ENCODE assay signal across 8 mouse cellular contexts in the genomic region with DNA sequence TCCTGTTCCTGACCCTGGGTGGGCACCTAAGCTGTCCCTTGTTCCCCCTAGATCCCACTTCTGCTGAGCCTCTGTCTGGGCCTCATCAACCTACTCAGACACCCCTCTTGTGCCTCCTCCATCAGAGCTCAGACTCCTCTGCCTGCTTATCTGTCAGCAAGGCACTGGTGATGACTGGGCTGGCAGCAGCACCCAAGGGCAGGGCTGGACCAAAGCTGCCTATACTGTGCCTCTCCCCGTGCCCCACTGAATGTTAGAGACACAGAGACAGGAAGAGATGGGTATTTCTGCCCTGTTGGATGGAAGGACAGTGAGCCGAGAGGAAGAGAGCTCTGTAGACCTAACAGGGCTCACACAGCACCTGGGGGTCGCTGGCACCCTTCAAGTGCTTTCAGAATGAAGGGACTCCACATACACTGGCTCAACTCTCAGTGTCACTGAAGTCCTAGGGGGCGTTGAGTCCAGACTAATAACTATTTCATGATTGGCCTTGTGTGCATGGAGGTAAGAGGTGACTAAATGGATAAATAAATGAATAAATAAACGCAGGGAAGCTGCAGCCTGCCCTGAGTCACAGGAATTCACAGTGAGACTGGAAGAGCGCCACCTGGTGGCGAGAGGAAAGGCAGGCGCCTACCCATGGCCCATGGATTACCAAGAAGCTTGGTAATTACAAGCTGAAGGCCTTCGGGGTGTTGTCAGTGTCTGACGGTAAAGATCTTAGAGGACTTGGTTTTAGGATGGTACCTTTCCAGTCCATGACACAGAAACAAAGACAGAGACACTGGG. TPM values are rescaled to one million over a fixed set of nuclear protein-coding genes. Genes with fewer than 3 reads are reported as not detected.
DNase-seq lines count a peak whose midpoint lies in the region; ATAC-seq and TF ChIP-seq lines count a peak whose summit lies in the region.

No protein-coding gene starts in this region.

- no peak overlapping the region for H3K9ac ChIP-seq in heart, postnatal 0 days (replicated peaks; ENCODE audit: low read depth, low read length)
- peak overlapping the region; percentile 60 for H3K9ac ChIP-seq in liver, embryonic 15.5 days
- no peak overlapping the region for H3K9ac ChIP-seq in neural tube, embryonic 12.5 days

- H3K27me3 ChIP-seq in erythroblast, embryonic 14.5 days (ENCODE audit: control insufficient read depth), result no peaks in the 10 kb centered on the region
- H3K27me3 ChIP-seq in heart, postnatal 0 days (ENCODE audit: control insufficient read depth, insufficient read depth, low read length), result no peaks in the 10 kb centered on the region
- no peaks in the 10 kb centered on the region for H3K27me3 ChIP-seq in liver, embryonic 15.5 days
- no peaks in the 10 kb centered on the region for H3K27me3 ChIP-seq in neural tube, embryonic 12.5 days (replicated peaks)
- H3K27me3 ChIP-seq in testis, adult 2 months (ENCODE audit: control insufficient read depth, insufficient read depth, low read length), result no peaks in the 10 kb centered on the region

- 20% methylated on average over 10 of the region's 10 CpGs for WGBS in heart, postnatal 0 days
- WGBS in liver, embryonic 15.5 days (ENCODE audit: insufficient replicate concordance), result 18% methylated on average over 10 of the region's 10 CpGs
- 24% methylated on average over 10 of the region's 10 CpGs for WGBS in neural tube, embryonic 12.5 days

- peak; percentile 72 for ATAC-seq in heart, postnatal 0 days (ENCODE audit: insufficient read depth, low read depth)
- peak; percentile 99 for ATAC-seq in liver, embryonic 15.5 days (ENCODE audit: insufficient read depth)
- ATAC-seq in neural tube, embryonic 12.5 days (ENCODE audit: low FRiP score, low read depth), result peak; percentile 45; the same call in 1 of the 2 replicates

- peaks cover 30% of the 10 kb centered on the region for H3K36me3 ChIP-seq in erythroblast, embryonic 14.5 days (ENCODE audit: control insufficient read depth)
- H3K36me3 ChIP-seq in heart, postnatal 0 days (replicated peaks; ENCODE audit: control insufficient read depth, insufficient read depth, low read length), result 0 out of 2 replicates have a peak, but pooled peaks cover 2% of the 10 kb centered on the region
- no peaks in the 10 kb centered on the region for H3K36me3 ChIP-seq in liver, embryonic 15.5 days (replicated peaks)
- peaks cover 19% of the 10 kb centered on the region for H3K36me3 ChIP-seq in neural tube, embryonic 12.5 days
- no peaks in the 10 kb centered on the region for H3K36me3 ChIP-seq in testis, adult 2 months (ENCODE audit: control insufficient read depth, insufficient read depth, low read length)

- H3K4me1 ChIP-seq in erythroblast, embryonic 14.5 days (ENCODE audit: control insufficient read depth), result peaks cover 55% of the 10 kb centered on the region
- no peaks in the 10 kb centered on the region; the same call in 1 of the 2 replicates for H3K4me1 ChIP-seq in heart, postnatal 0 days (ENCODE audit: control insufficient read depth, insufficient read depth)
- peaks cover 24% of the 10 kb centered on the region for H3K4me1 ChIP-seq in liver, embryonic 15.5 days (replicated peaks)
- H3K4me1 ChIP-seq in neural tube, embryonic 12.5 days, result no peaks in the 10 kb centered on the region
- H3K4me1 ChIP-seq in testis, adult 2 months (ENCODE audit: control insufficient read depth, insufficient read depth, low read length), result peaks cover 15% of the 10 kb centered on the region

- peak overlapping the region; percentile 58 for H3K4me3 ChIP-seq in erythroblast, embryonic 14.5 days (replicated peaks)
- no peak overlapping the region for H3K4me3 ChIP-seq in heart, postnatal 0 days (ENCODE audit: low read depth, low read length)
- H3K4me3 ChIP-seq in liver, embryonic 15.5 days (replicated peaks), result peak overlapping the region; percentile 39
- H3K4me3 ChIP-seq in neural tube, embryonic 12.5 days, result no peak overlapping the region
- peak overlapping the region; percentile 80 for H3K4me3 ChIP-seq in testis, adult 2 months (ENCODE audit: control insufficient read depth, low read depth, low read length)

- peak; percentile 96 for TF ChIP-seq CTCF in heart, postnatal 0 days (IDR thresholded peaks at IDR 0.05; ENCODE audit: low read depth)
- peak; percentile 95 for TF ChIP-seq CTCF in testis, adult 2 months (IDR thresholded peaks at IDR 0.05; ENCODE audit: control insufficient read depth, insufficient read depth, insufficient replicate concordance, low read depth, low read length)

- no peak for TF ChIP-seq POLR2A in testis, adult 2 months (IDR thresholded peaks at IDR 0.05; ENCODE audit: control insufficient read depth, low read depth, low read length)

- DNase-seq in CD8-positive naive resting alpha-beta T cell, adult 2 months (ENCODE audit: low read depth in 2 of 2, low spot score in 2 of 2), result peak; percentile 61 to 69
- peak; percentile 92 for DNase-seq in brain, adult 2 months (ENCODE audit: low read depth, low spot score)
- peak; percentile 79 for DNase-seq in heart, postnatal 0 days (ENCODE audit: low spot score)
- peak; percentile 80 to 82 for DNase-seq in kidney, postnatal 25 days

- no peak for TF ChIP-seq EP300 in heart, postnatal 0 days (IDR thresholded peaks at IDR 0.05; ENCODE audit: low read depth)

- H3K27ac ChIP-seq in heart, postnatal 0 days (ENCODE audit: low read depth), result no peak overlapping the region
- H3K27ac ChIP-seq in liver, embryonic 15.5 days (replicated peaks), result peak overlapping the region; percentile 91
- H3K27ac ChIP-seq in neural tube, embryonic 12.5 days, result no peak overlapping the region
- H3K27ac ChIP-seq in testis, adult 2 months (ENCODE audit: control insufficient read depth, insufficient read depth, low read depth, low read length), result no peak overlapping the region

- H3K4me2 ChIP-seq in heart, postnatal 0 days (ENCODE audit: low read depth, low read length), result no peak overlapping the region
- peak overlapping the region; percentile 78 for H3K4me2 ChIP-seq in liver, embryonic 15.5 days
- H3K4me2 ChIP-seq in neural tube, embryonic 12.5 days (replicated peaks), result no peak overlapping the region

- H3K9me3 ChIP-seq in erythroblast, embryonic 14.5 days (ENCODE audit: control insufficient read depth, low read length), result no peaks in the 10 kb centered on the region
- no peaks in the 10 kb centered on the region for H3K9me3 ChIP-seq in heart, postnatal 0 days (replicated peaks; ENCODE audit: control insufficient read depth, low read length)
- no peaks in the 10 kb centered on the region for H3K9me3 ChIP-seq in liver, embryonic 15.5 days (replicated peaks)
- H3K9me3 ChIP-seq in neural tube, embryonic 12.5 days, result no peaks in the 10 kb centered on the region

RNA-seq across cellular contexts. Expression of gene Hipk4, which starts 3.2 kb away (rescaled TPM):
- 0.27 and 0.38 TPM in 2 replicates for polyA plus RNA-seq in erythroblast, embryonic 14.5 days (2012)
- total RNA-seq in heart, postnatal 0 days (2014; rRNA removed; ENCODE audit: low replicate concordance), result 0.23 and 1.1 TPM in 2 replicates
- 0.15 and 0.18 TPM in 2 replicates for polyA plus RNA-seq in heart, postnatal 0 days (2015; fragmentation: Nextera tagmentation; extraction: Ambion mirVana)
- polyA plus RNA-seq in liver, embryonic 15.5 days (2015; fragmentation: Nextera tagmentation; extraction: Ambion mirVana), result 0.10 and 0.16 TPM in 2 replicates
- 0.44 and 0.54 TPM in 2 replicates for polyA plus RNA-seq in neural tube, embryonic 12.5 days (2016; fragmentation: Nextera tagmentation; extraction: Ambion mirVana)
- 122 and 138 TPM in 2 replicates for polyA plus RNA-seq in testis, adult 2 months (2012; rRNA removed)

RNA-seq across cellular contexts. Expression of gene Pld3, which starts 26.8 kb away (rescaled TPM):
- polyA plus RNA-seq in erythroblast, embryonic 14.5 days (2012), result 19.1 and 24.1 TPM in 2 replicates
- total RNA-seq in heart, postnatal 0 days (2014; rRNA removed; ENCODE audit: low replicate concordance), result 37.3 and 58.5 TPM in 2 replicates
- 38.9 and 43.8 TPM in 2 replicates for polyA plus RNA-seq in heart, postnatal 0 days (2015; fragmentation: Nextera tagmentation; extraction: Ambion mirVana)
- 76.3 and 93.4 TPM in 2 replicates for polyA plus RNA-seq in liver, embryonic 15.5 days (2015; fragmentation: Nextera tagmentation; extraction: Ambion mirVana)
- polyA plus RNA-seq in neural tube, embryonic 12.5 days (2016; fragmentation: Nextera tagmentation; extraction: Ambion mirVana), result 90.8 and 91.3 TPM in 2 replicates
- polyA plus RNA-seq in testis, adult 2 months (2012; rRNA removed), result 121 and 130 TPM in 2 replicates

RNA-seq across cellular contexts. Expression of gene 2310022A10Rik, which starts 26.8 kb away (rescaled TPM):
- polyA plus RNA-seq in erythroblast, embryonic 14.5 days (2012), result 6.6 and 8.3 TPM in 2 replicates
- 3.8 and 21.3 TPM in 2 replicates for total RNA-seq in heart, postnatal 0 days (2014; rRNA removed; ENCODE audit: low replicate concordance)
- polyA plus RNA-seq in heart, postnatal 0 days (2015; fragmentation: Nextera tagmentation; extraction: Ambion mirVana), result 39.7 and 41.8 TPM in 2 replicates
- polyA plus RNA-seq in liver, embryonic 15.5 days (2015; fragmentation: Nextera tagmentation; extraction: Ambion mirVana), result 15.7 and 17.3 TPM in 2 replicates
- 31.8 and 36.0 TPM in 2 replicates for polyA plus RNA-seq in neural tube, embryonic 12.5 days (2016; fragmentation: Nextera tagmentation; extraction: Ambion mirVana)
- polyA plus RNA-seq in testis, adult 2 months (2012; rRNA removed), result 27.6 and 28.1 TPM in 2 replicates

RNA-seq across cellular contexts. Expression of gene Prx, which starts 27.1 kb away (rescaled TPM):
- polyA plus RNA-seq in erythroblast, embryonic 14.5 days (2012), result 0.41 TPM in 2 replicates
- 1.9 and 2.2 TPM in 2 replicates for total RNA-seq in heart, postnatal 0 days (2014; rRNA removed; ENCODE audit: low replicate concordance)
- polyA plus RNA-seq in heart, postnatal 0 days (2015; fragmentation: Nextera tagmentation; extraction: Ambion mirVana), result 1.1 TPM in 2 replicates
- 0.67 and 0.75 TPM in 2 replicates for polyA plus RNA-seq in liver, embryonic 15.5 days (2015; fragmentation: Nextera tagmentation; extraction: Ambion mirVana)
- polyA plus RNA-seq in neural tube, embryonic 12.5 days (2016; fragmentation: Nextera tagmentation; extraction: Ambion mirVana), result 2.2 and 2.8 TPM in 2 replicates
- polyA plus RNA-seq in testis, adult 2 months (2012; rRNA removed), result 0.33 and 0.42 TPM in 2 replicates

RNA-seq across cellular contexts. Expression of gene Sertad1, which starts 39.5 kb away (rescaled TPM):
- polyA plus RNA-seq in erythroblast, embryonic 14.5 days (2012), result 17.9 and 18.5 TPM in 2 replicates
- total RNA-seq in heart, postnatal 0 days (2014; rRNA removed; ENCODE audit: low replicate concordance), result 23.4 and 70.5 TPM in 2 replicates
- 30.8 and 31.0 TPM in 2 replicates for polyA plus RNA-seq in heart, postnatal 0 days (2015; fragmentation: Nextera tagmentation; extraction: Ambion mirVana)
- polyA plus RNA-seq in liver, embryonic 15.5 days (2015; fragmentation: Nextera tagmentation; extraction: Ambion mirVana), result 28.2 and 29.6 TPM in 2 replicates
- 14.6 and 14.8 TPM in 2 replicates for polyA plus RNA-seq in neural tube, embryonic 12.5 days (2016; fragmentation: Nextera tagmentation; extraction: Ambion mirVana)
- 15.4 and 19.1 TPM in 2 replicates for polyA plus RNA-seq in testis, adult 2 months (2012; rRNA removed)

Comparison
In these comparisons a context has a peak if more than half of its experiments do, and no peak if none do; other contexts are left out.
1. H3K4me3 ChIP-seq: peak in erythroblast, embryonic 14.5 days (single experiment), liver, embryonic 15.5 days (single experiment) and testis, adult 2 months (single experiment); none in heart, postnatal 0 days (single experiment) and neural tube, embryonic 12.5 days (single experiment).
2. ATAC-seq: peak in every context shown above with its lines; median percentile 99 in liver, embryonic 15.5 days; 72 in heart, postnatal 0 days; 45 in neural tube, embryonic 12.5 days.
3. RNA of gene Hipk4, which starts 3.2 kb away (polyA plus RNA-seq): 122 to 138 TPM in testis, adult 2 months; 0.44 to 0.54 TPM in neural tube, embryonic 12.5 days, 0.27 to 0.38 TPM in erythroblast, embryonic 14.5 days, 0.15 to 0.18 TPM in heart, postnatal 0 days and 0.10 to 0.16 TPM in liver, embryonic 15.5 days; every median in the first group is over 10 times any median in the second.
4. Peak in every context shown above with its lines, with median percentiles within 50 percentile points of each other: DNase-seq.